10 mouse cellular contexts compared by ENCODE assay signal in the genomic region with DNA sequence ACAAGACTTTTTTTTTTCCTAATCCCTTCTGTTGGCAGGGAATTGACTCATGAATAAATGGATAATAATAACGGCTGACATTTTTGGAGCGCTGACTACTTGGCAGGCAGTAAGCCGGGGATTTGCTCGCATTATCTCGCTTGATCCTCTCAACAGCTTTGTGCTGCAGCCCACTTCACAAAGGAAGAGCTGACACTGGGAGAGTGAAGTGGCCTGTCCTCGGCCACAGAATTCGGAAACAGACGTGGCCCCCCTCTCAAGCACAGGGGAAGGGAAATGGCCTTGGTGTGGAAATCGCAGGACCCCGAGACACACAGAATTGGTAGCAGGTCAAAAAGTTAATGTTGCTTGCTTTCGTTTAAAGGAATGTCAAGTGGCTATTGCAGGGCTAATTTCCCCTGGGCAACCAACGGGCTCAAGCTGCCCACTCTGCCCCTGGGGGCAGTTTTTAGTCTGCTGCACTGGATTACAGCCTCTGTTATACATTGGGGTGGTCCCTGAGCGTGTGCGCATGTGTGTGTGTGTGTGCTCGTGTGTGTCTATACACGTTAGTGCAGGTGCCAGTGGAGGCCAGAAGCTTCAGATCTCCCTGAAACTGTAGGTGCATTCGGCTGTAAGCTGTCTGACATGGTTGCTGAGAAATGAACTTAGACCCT.
A peak's percentile ranks its signal among the peaks of the same experiment; 100 is the strongest.
DNase-seq lines count a peak whose midpoint lies in the region; ATAC-seq and TF ChIP-seq lines count a peak whose summit lies in the region.
"Had no signal": no experiment of that assay in that cellular context is flagged by ENCODE, and none has a peak within 500 bp of the region (broad histone marks: within the 10 kb centered on the region; RNA-seq: fewer than 3 reads in every experiment).

No protein-coding gene starts in this region.

- H3K27me3 ChIP-seq in hindbrain, embryonic 14.5 days (ENCODE audit: control insufficient read depth, insufficient read depth, low read length) = peaks cover 19% of the 10 kb centered on the region; the same call in 1 of the 2 replicates
- H3K27me3 ChIP-seq in hindbrain, embryonic 10.5 days (ENCODE audit: insufficient read depth, poor library complexity, severe bottlenecking) = peaks cover 57% of the 10 kb centered on the region
- peaks cover 31% of the 10 kb centered on the region for H3K27me3 ChIP-seq in forebrain, embryonic 13.5 days
- H3K27me3 ChIP-seq in midbrain, embryonic 13.5 days = peaks cover 86% of the 10 kb centered on the region
- no peaks in the 10 kb centered on the region for H3K27me3 ChIP-seq in kidney, adult 2 months (replicated peaks; ENCODE audit: control insufficient read depth, insufficient read depth, low read length)

- H3K27ac ChIP-seq in hindbrain, embryonic 14.5 days = no peak overlapping the region
- no peak overlapping the region for H3K27ac ChIP-seq in hindbrain, embryonic 10.5 days
- H3K27ac ChIP-seq in forebrain, embryonic 13.5 days = peak overlapping the region; percentile 61
- no peak overlapping the region for H3K27ac ChIP-seq in midbrain, embryonic 13.5 days
- H3K27ac ChIP-seq in kidney, adult 2 months (ENCODE audit: insufficient read depth, low read depth, low read length) = no peak overlapping the region

- H3K9ac ChIP-seq in hindbrain, embryonic 14.5 days = no peak overlapping the region
- no peak overlapping the region; the same call in 1 of the 2 replicates for H3K9ac ChIP-seq in forebrain, embryonic 13.5 days
- H3K9ac ChIP-seq in midbrain, embryonic 13.5 days (replicated peaks) = no peak overlapping the region

- 48% methylated on average over 17 of the region's 17 CpGs for WGBS in hindbrain, embryonic 14.5 days
- WGBS in hindbrain, embryonic 10.5 days = 62% methylated on average over 17 of the region's 17 CpGs
- WGBS in forebrain, embryonic 13.5 days = 16% methylated on average over 17 of the region's 17 CpGs
- WGBS in midbrain, embryonic 13.5 days = 16% methylated on average over 17 of the region's 17 CpGs
- WGBS in kidney, adult 2 months = 73% methylated on average over 17 of the region's 17 CpGs

- H3K4me3 ChIP-seq in hindbrain, embryonic 14.5 days (replicated peaks; ENCODE audit: low read length) = no peak overlapping the region
- H3K4me3 ChIP-seq in hindbrain, embryonic 10.5 days = no peak overlapping the region
- no peak overlapping the region for H3K4me3 ChIP-seq in forebrain, embryonic 13.5 days
- H3K4me3 ChIP-seq in midbrain, embryonic 13.5 days (replicated peaks) = peak overlapping the region; percentile 10; the same call in 1 of the 2 replicates
- no peak overlapping the region for H3K4me3 ChIP-seq in kidney, adult 2 months (ENCODE audit: insufficient read depth, low read depth, low read length)

- H3K9me3 ChIP-seq in hindbrain, embryonic 14.5 days (ENCODE audit: control insufficient read depth, low read length) = no peaks in the 10 kb centered on the region
- H3K9me3 ChIP-seq in hindbrain, embryonic 10.5 days = no peaks in the 10 kb centered on the region
- H3K9me3 ChIP-seq in forebrain, embryonic 13.5 days (replicated peaks) = no peaks in the 10 kb centered on the region
- H3K9me3 ChIP-seq in midbrain, embryonic 13.5 days = no peaks in the 10 kb centered on the region

- no peak for TF ChIP-seq POLR2A in kidney, adult 2 months (IDR thresholded peaks at IDR 0.05; ENCODE audit: low read depth, low read length)

- no peaks in the 10 kb centered on the region for H3K36me3 ChIP-seq in hindbrain, embryonic 14.5 days (replicated peaks; ENCODE audit: control insufficient read depth, insufficient read depth)
- no peaks in the 10 kb centered on the region for H3K36me3 ChIP-seq in hindbrain, embryonic 10.5 days
- no peaks in the 10 kb centered on the region for H3K36me3 ChIP-seq in forebrain, embryonic 13.5 days (ENCODE audit: poor library complexity, severe bottlenecking)
- no peaks in the 10 kb centered on the region for H3K36me3 ChIP-seq in midbrain, embryonic 13.5 days
- H3K36me3 ChIP-seq in kidney, adult 2 months (ENCODE audit: control insufficient read depth, insufficient read depth, low read length) = no peaks in the 10 kb centered on the region

- peak; percentile 41 for ATAC-seq in hindbrain, embryonic 14.5 days (ENCODE audit: low FRiP score)
- peak; percentile 46 for ATAC-seq in forebrain, embryonic 13.5 days
- peak; percentile 82 for ATAC-seq in midbrain, embryonic 13.5 days
- ATAC-seq in activated CD4-positive, CD25-positive, alpha-beta regulatory T cell, adult 4 months = no peak

- peak; percentile 47 for DNase-seq in hindbrain, embryonic 14.5 days (ENCODE audit: low spot score)
- DNase-seq in hindbrain, embryonic 10.5 days (ENCODE audit: low spot score) = no peak
- peak; percentile 44 for DNase-seq in embryo, embryonic 11 days
- no peak for DNase-seq in urinary bladder, postnatal 25 days (ENCODE audit: low spot score)
- DNase-seq in kidney, adult 2 months = no peak
- DNase-seq: cerebellum, adult 18-20 months; lung, adult 18-20 months had no signal

- H3K4me2 ChIP-seq in hindbrain, embryonic 14.5 days (replicated peaks) = no peak overlapping the region
- peak overlapping the region; percentile 37 for H3K4me2 ChIP-seq in forebrain, embryonic 13.5 days
- H3K4me2 ChIP-seq in midbrain, embryonic 13.5 days (replicated peaks) = peak overlapping the region; percentile 39

- no peak for TF ChIP-seq CTCF in kidney, adult 2 months (conservative IDR thresholded peaks at IDR 0.05; ENCODE audit: insufficient read depth, insufficient read length, low read depth, low read length)

- peaks cover 9% of the 10 kb centered on the region; the same call in 1 of the 2 replicates for H3K4me1 ChIP-seq in hindbrain, embryonic 14.5 days (replicated peaks; ENCODE audit: control insufficient read depth, insufficient read depth, low read length)
- peaks cover 25% of the 10 kb centered on the region for H3K4me1 ChIP-seq in hindbrain, embryonic 10.5 days (replicated peaks)
- peaks cover 30% of the 10 kb centered on the region for H3K4me1 ChIP-seq in forebrain, embryonic 13.5 days
- peaks cover 25% of the 10 kb centered on the region for H3K4me1 ChIP-seq in midbrain, embryonic 13.5 days (replicated peaks)
- H3K4me1 ChIP-seq in kidney, adult 2 months (ENCODE audit: control insufficient read depth, insufficient read depth, low read length) = 0 out of 2 replicates have a peak, but pooled peaks cover 3% of the 10 kb centered on the region

Comparison
In these comparisons a context has a peak if more than half of its experiments do, and no peak if none do; other contexts are left out.
1. DNase-seq: peak in hindbrain, embryonic 14.5 days (single experiment) and embryo, embryonic 11 days (single experiment); none in hindbrain, embryonic 10.5 days (single experiment), urinary bladder, postnatal 25 days (single experiment) and kidney, adult 2 months (single experiment).